Mouse (Mus musculus) CD4-positive, CD25-positive, alpha-beta regulatory T cell, adult 2 months (primary cell): ENCODE results near the gene 2900092C05Rik.
A peak's percentile ranks its signal among the peaks of the same experiment; 100 is the strongest.

Experiments
- DNase-seq: peaks from one replicate; pipeline ENCODE4 v3.0.0-alpha.2; 2012; ENCODE audit warnings: low read depth, low spot score

The 2900092C05Rik gene

DNA sequence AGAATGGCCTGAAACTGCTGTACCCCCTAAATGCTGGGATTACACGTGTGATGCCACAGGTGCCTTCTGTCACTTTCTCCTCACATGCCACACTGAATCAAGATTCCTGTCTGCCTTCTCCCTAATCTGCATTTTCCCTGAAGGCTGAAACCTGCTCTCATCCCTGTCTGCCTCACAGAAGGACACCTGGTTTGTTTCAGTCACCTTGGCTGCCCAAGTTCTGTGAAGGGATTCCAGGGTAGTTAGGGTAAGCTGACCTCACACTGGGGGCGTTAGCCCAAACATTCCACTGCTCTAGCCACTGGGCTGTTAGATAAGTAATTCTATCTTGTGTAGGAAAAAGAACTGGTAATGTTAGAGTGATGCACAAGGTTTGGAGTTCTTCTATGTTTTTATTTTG lies at the start of gene 2900092C05Rik:
2900092C05Rik (plus strand) TSS at position 301 of the 400 bp plus-strand sequence.
- DNase-seq: no peak

DNA sequence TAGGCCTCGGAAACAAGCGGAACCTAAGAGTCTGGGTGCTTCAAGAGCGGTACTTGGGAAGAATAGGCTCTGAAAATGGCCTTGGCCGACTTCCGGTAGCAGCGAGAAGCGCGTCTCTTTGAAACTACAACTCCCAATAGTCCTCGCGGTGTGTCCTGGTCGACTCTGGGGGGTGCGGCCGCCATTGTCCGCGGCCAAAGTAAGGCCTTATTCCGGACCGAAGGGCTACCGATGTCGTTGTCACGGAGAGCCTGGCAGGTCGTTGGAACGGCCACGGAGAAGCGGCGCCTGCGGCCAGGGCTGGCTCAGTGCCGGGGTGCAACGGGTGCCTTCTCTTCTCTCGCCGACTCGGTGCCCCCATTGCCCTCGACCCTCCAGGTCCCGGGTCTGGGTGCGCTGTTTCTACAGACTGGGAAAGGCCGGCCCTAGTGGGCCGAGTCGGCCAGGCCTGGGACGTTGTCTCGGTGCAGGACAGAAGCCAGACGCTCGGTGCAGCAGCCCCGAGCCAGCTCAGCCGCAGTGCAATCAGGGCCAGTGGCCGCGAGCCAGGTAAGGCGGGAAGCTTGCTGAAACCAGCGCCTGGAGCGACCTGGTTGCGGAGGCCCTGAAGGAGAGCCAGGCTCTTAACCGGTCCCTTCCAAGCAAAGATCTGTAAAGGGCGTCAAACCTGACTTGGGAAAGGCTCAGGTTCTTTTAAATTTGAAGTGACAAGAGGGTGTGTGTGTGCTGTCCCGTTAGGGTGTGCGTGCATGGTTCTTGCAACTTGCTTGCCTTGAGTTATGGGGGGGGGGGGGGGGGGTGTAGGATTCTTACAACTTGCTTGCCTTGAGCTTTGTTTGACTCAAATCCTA lies 33.9 kb upstream of the 2900092C05Rik start, which contains the start of gene Zfp606:
Zfp606 (plus strand) TSS at position 136 of the 851 bp plus-strand sequence.
- peak; percentile 85 for DNase-seq

DNA sequence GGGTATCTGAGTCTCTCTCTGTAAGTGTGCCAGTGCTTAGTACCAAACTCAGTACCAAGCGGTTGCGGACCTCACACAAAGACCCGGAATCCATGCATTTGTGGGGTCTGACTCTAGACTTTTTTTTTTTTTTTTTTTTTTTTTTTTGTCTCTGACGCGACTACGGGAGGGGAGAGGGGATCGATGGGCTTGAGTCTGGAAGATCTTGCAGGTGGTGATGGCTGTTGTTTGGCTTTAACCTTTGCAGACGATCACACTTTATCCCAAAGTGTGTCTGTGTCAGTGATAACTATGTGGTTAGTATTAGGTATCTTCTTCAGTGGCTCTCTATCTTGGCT lies 33.3 kb upstream of the 2900092C05Rik start:
- no peak for DNase-seq

DNA sequence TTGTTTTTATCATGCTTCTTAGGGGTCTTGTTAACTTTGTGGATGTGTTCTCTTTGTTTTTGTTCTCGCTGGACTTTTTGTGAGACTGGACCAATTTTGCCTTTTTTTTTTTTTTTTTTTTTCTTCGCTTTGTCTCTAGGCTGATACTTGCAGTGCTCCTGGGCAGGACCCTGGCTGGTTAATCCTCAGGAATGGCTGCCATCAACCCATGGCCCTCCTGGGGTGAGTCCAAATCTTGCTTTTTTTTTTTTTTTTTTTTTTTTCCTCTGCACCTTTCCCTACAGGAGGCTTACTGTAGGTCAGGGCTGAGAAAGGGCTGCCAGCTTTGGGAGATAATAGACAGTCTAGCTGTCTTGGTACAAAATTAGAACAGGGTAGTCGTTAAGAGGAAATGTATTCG lies 32.8 kb upstream of the 2900092C05Rik start:
- no peak for DNase-seq

DNA sequence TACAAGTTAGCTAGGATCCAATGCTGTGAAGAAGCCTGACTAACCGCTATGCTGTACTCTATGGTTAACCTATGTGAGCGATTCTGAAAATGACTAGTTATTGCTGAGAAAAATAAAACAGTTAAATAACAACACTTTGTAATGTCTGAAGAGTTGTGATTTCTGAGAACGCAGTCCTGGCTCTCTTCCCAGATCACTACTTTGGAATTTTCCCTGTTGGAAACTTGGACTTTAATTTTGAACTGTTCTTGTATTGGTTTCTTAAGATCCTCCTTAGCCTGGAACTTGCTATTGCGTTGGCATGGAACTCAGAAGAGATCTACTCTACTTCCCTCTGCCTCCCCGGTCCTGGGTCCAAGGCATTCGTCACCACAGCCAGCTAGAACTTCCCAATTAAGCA lies 28.5 kb upstream of the 2900092C05Rik start:
- no peak for DNase-seq

DNA sequence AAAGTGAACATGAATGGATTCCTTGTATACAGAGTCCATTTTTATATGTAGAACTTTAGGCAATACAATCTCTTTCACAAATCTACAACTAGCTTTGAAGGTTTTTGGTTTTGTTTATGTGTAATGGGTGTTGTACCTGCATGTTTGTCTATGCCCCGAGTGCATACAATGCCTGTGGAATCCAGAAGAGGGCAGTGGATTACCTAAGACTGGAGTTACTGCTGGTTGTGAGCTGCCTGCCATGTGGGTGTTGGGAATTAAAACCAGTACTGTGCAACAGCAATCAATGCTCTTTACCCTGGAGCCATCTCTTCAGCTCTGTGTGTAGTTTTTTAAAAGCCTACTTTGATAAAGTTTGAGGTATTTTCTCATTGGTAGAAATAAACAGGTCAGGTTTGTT lies 26.4 kb upstream of the 2900092C05Rik start:
- DNase-seq: no peak

DNA sequence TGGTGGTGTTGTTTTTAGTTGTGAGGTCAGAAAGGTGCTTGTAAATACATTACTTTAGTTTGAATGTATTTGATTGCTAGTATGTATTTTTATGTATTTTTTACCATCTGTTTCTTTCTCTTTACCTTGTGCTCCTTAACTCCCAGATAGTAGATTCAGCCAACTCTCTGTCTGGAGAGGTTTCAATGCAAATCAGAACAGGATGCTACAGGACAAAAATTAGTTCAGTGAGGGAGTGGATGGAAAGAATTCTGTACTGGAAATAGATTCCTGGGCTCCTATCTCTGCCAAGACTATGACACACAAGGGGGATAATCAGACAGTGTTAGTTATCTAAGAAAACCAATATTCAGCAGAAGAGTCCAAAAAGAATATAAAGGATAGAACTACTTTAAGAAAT lies 25.6 kb upstream of the 2900092C05Rik start:
- DNase-seq: no peak

DNA sequence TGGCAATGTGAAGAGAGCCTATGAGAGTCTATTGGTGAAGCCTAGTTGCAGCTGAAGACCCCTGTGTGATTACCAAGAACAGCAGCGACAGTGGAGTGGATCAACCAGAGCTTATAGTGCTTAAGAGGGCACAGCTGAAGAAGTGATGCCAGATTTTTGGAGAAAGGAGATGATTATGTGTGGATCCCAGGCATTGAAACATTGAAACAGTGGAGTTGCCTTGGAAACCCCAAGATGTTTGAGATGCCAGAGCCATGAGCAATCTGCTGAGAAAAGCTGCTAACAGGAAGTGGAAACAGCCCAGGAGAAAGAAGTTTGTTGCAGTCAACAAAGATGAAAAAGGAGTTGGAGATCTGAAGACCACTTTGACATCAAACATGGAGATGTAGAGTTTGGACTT lies 1.4 kb upstream of the 2900092C05Rik start:
- no peak for DNase-seq
